ENCODE assay signal across 8 mouse cellular contexts in the genomic region with DNA sequence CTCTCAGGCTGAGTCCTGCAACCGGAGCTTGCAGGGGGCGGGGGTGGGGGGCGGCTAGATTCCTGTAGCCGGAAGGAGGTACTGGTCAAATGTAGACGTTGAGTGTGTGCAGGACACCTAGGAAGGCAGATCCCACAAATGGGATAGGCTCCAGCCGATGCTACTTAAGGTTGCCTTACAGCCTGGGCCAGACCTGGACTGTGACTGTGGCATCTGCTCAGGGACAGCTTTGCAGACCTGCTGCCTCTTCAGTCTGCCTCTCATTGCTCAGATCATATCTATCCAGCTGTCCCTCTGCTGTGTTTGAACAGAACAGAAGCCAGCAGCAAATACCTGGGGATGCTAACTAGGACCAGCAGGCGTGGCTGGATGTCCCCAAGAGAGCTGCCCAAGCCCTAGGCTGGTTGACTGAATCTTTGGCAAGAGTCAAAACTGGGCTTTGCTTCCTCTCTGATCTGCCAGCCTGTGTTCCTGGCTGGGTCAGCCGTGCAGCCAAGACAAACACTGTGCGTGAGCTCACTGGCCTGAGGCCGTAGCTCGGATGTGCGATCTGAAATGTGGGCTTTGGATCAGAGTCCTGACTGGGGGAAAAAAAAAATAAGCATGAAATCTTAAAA. TPM values are rescaled to one million over a fixed set of nuclear protein-coding genes. Genes with fewer than 3 reads are reported as not detected.
DNase-seq lines count a peak whose midpoint lies in the region; ATAC-seq and TF ChIP-seq lines count a peak whose summit lies in the region.

No protein-coding gene starts in this region.

- ATAC-seq in cerebellum, adult (ENCODE audit: insufficient number of reproducible peaks, low FRiP score, low TSS enrichment): peak; percentile 78

- H3K27me3 ChIP-seq in myocyte (ENCODE audit: control insufficient read depth, insufficient read depth, insufficient read length): no peaks in the 10 kb centered on the region

- H3K36me3 ChIP-seq in myocyte (ENCODE audit: control insufficient read depth, insufficient read depth): no peaks in the 10 kb centered on the region

- TF ChIP-seq CTCF in lung, adult 2 months (IDR thresholded peaks at IDR 0.05; ENCODE audit: insufficient read depth, low read length): no peak

- H3ac ChIP-seq in myocyte (ENCODE audit: control insufficient read depth, insufficient read length): no peak overlapping the region

- H3K4me3 ChIP-seq in lung, adult 2 months (replicated peaks; ENCODE audit: extremely low read depth, low read depth, low read length): no peak overlapping the region
- no peak overlapping the region for H3K4me3 ChIP-seq in myocyte

- peak overlapping the region; percentile 57 for H3K4me2 ChIP-seq in myocyte (ENCODE audit: low read depth)

- no peak for TF ChIP-seq POLR2A in lung, adult 2 months (IDR thresholded peaks at IDR 0.05; ENCODE audit: borderline replicate concordance, extremely low read depth, low read depth, low read length)
- no peak for TF ChIP-seq POLR2A in myocyte (IDR thresholded peaks at IDR 0.05; ENCODE audit: insufficient read length, low read depth)

- 49% methylated on average over 12 of the region's 12 CpGs for WGBS in lung, adult 2 months

- H3K4me1 ChIP-seq in lung, adult 2 months (ENCODE audit: control insufficient read depth, insufficient read depth, low read length): peaks cover 4% of the 10 kb centered on the region; the same call in 1 of the 2 replicates

- H3K79me2 ChIP-seq in myocyte (ENCODE audit: control insufficient read depth, insufficient read depth): no peaks in the 10 kb centered on the region

- DNase-seq in lung, adult 18-20 months: peak; percentile 46 to 56
- DNase-seq in lung, adult 2 months: no peak
- DNase-seq in gastrocnemius, postnatal 25 days: peak; percentile 73
- DNase-seq in kidney, postnatal 14 days: peak; percentile 55
- DNase-seq in layer of hippocampus, adult 9-10 months (ENCODE audit: low spot score): no peak
- no peak for DNase-seq in right cerebral cortex, adult 18-20 months

TF ChIP-seq in myocyte, 11 proteins besides CTCF, POLR2A, EP300 and RAD21:
- TF ChIP-seq CEBPB (IDR thresholded peaks at IDR 0.05; ENCODE audit: insufficient read depth, poor library complexity, severe bottlenecking) (no peak), USF1 (IDR thresholded peaks at IDR 0.05; ENCODE audit: low read depth) (no peak), TCF3 (IDR thresholded peaks at IDR 0.05; ENCODE audit: insufficient read length, low read depth) (no peak), POLR2AphosphoS2 (IDR thresholded peaks at IDR 0.05; ENCODE audit: insufficient read length, low read depth) (no peak), MYOG (IDR thresholded peaks at IDR 0.05; ENCODE audit: control insufficient read depth in 1 of 3, insufficient read depth in 1 of 3, insufficient read length in 2 of 3, low read depth in 2 of 3) (peak in 1 of 3 experiments; percentile 15), MAX (IDR thresholded peaks at IDR 0.05; ENCODE audit: low read depth) (no peak), MYOD1 (IDR thresholded peaks at IDR 0.05; ENCODE audit: control insufficient read depth in 1 of 3, insufficient read length in 2 of 3, low read depth in 2 of 3) (peak in 1 of 3 experiments; percentile 12), TCF12 (IDR thresholded peaks at IDR 0.05; ENCODE audit: insufficient read depth, poor library complexity, severe bottlenecking) (no peak), REST (IDR thresholded peaks at IDR 0.05; ENCODE audit: insufficient read depth, insufficient read length) (no peak), E2F4 (IDR thresholded peaks at IDR 0.05; ENCODE audit: insufficient read depth) (no peak)

RNA-seq across cellular contexts. Expression of gene Rab4a, which starts 44.4 kb away (rescaled TPM):
- 7.3 and 7.9 TPM in 2 replicates for polyA plus RNA-seq in lung, adult 2 months (2012; rRNA removed)
- 10 to 100 TPM; 10.2 to 11.3 TPM for total RNA-seq in gastrocnemius, postnatal 25 days (2021)
- 24.0 TPM for polyA plus RNA-seq in myocyte (2012; fragmentation: generic; extraction: Trizol)

Comparison
In these comparisons a context has a peak if more than half of its experiments do, and no peak if none do; other contexts are left out.
1. DNase-seq: peak in lung, adult 18-20 months (2 of 2), gastrocnemius, postnatal 25 days (single experiment) and kidney, postnatal 14 days (single experiment); none in lung, adult 2 months (single experiment), layer of hippocampus, adult 9-10 months (single experiment) and right cerebral cortex, adult 18-20 months (single experiment).